Mouse (Mus musculus) cerebellum, adult 2 months (tissue): ENCODE data around the gene Dennd4b. TPM values are rescaled to one million over a fixed set of nuclear protein-coding genes. Genes with fewer than 3 reads are reported as not detected.

ENCODE experiments used
- DNase-seq, 2 experiments: peaks; one replicate each; pipeline ENCODE4 v3.0.0; 2021
- H3K27ac ChIP-seq: fragments of 200-500 bp; 2 replicates; pipeline ENCODE4 v1.5.1; 2012; ENCODE audit warnings: low read length, control low read depth, inconsistent platforms; ENCODE audit not compliant: insufficient read depth
- H3K27me3 ChIP-seq: fragments of 200-500 bp; 2 replicates; pipeline ENCODE4 v1.6.1; 2012; ENCODE audit warnings: inconsistent platforms, mild to moderate bottlenecking, low read length, moderate library complexity; ENCODE audit not compliant: control insufficient read depth, insufficient read depth
- H3K4me1 ChIP-seq: fragments of 200-500 bp; 2 replicates; pipeline ENCODE4 v1.6.1; 2011; ENCODE audit warnings: low read length; ENCODE audit not compliant: control insufficient read depth, insufficient read depth
- H3K4me3 ChIP-seq: fragments of 200-500 bp; replicated peaks from 2 replicates; pipeline ENCODE3; 2011; ENCODE audit warnings: mild to moderate bottlenecking, low read depth, low read length, control low read depth; ENCODE audit not compliant: insufficient read depth
- CTCF ChIP-seq: fragments of 200-500 bp; IDR thresholded peaks from 2 replicates; pipeline ENCODE4 v1.5.1; 2011; ENCODE audit warnings: low read depth, mild to moderate bottlenecking, control low read depth, low read length, moderate library complexity, borderline replicate concordance; ENCODE audit not compliant: insufficient read depth
- POLR2A ChIP-seq: fragments of 200-500 bp; IDR thresholded peaks from 2 replicates; pipeline ENCODE4 v1.6.1; 2011; ENCODE audit warnings: low read length, control low read depth, borderline replicate concordance; ENCODE audit not compliant: insufficient read depth
- WGBS: fragments of 180-500 bp; shearing (Covaris S2); methylation state at CpG from one replicate; pipeline ENCODE4 v1.1.7; 2018; 5-methylcytosine and 5-hydroxymethylcytosine counted together
- polyA plus RNA-seq: library from polyadenylated mRNA; depleted of rRNA; stranded (reverse); fragments of >200 nt; gene quantifications from 2 replicates; pipeline ENCODE4 v1.2.3, GENCODE M21; 2012

Dennd4b gene
- polyA plus RNA-seq, 1 experiment = 65.4 TPM

DNA sequence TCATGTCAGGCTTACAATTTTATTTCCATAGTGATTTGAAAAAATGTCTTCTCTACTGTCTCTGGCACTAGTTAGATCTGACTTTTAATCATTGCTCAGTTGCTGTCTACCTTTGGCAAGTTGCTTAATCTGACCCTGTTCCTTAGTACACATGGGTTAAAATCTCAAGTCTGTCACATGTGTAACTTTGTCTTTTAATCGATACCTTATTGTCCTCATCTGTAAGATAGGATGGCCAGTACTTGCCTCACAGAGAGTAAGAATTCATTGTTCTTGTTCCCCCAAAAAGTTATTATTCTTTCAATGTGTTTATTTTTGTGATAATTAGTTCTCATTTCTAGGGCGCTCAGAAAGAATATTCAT is 27.0 kb downstream of the Dennd4b start:
- no peak overlapping the region for H3K27ac ChIP-seq
- 37% methylated on average over 2 of the region's 2 CpGs for WGBS

DNA sequence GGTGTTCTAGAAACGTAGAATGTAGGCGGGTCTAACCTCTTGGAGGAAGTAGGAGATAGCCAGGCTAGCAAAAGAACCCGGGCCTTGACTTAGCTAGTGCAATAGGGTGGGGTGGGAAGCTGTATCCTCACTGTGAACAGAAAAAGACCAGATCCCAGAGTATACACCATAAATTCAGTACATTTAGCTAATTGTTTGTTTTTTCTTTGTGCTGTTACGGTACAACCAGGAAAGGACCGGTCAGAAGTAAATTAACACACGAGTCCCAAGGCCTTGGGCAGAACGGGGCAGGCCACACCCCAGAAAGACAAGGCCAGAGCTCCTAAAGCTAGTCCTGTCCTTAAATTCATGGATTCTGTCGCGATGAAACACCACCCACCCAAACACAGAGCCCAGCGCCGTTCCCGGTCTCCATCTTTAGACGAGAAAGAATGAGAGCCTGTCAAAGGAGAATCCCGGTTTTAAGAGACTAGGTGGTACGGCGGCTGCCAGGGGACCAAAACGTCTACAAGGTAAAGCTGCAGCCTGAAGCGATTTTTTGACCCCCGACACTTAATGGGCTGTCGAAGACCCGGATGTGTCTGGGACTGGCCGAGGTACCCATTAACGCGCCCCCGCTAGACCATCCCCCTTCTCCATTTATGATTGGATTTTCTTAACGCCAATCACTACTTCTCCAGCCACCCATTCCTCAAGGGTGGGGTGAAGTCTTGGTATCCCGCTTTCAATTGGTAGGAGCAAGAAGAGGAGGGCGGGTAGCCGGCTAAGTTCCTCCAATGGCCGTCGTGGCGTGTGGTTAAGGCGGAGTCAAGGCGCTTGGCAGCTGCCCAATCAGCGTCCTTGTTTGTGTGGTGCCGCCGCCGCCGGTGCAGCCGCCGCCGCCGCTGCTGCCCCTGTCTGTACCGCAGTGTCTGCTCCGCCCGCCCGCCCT is 27.6 kb downstream of the Dennd4b start, which contains the start of gene Gatad2b:
TSS of gene Gatad2b (plus strand) at position 834 of the 931 bp plus-strand sequence.
- Histone ChIP-seq H3K4me1 (no peaks in the 10 kb centered on the region; the same call in 1 of the 2 replicates), H3K4me3 (peak within 1 kb of the TSS; percentile 94), H3K27me3 (no peaks in the 10 kb centered on the region), H3K27ac (peak within 1 kb of the TSS; percentile 92)
- peak; percentile 99 to 100 for DNase-seq
- no peak for TF ChIP-seq CTCF
- TF ChIP-seq POLR2A = peak; percentile 65; the same call in 1 of the 2 replicates
- WGBS = under 1% methylated on average over 43 of the region's 47 CpGs

More for the DNA sequence above, 27.0 kb downstream of the Dennd4b start:
- TF ChIP-seq POLR2A (no peak), CTCF (no peak)
- Histone ChIP-seq H3K4me3 (peak overlapping the region; percentile 80), H3K4me1 (no peaks in the 10 kb centered on the region; the same call in 1 of the 2 replicates), H3K27me3 (no peaks in the 10 kb centered on the region)
- no peak for DNase-seq

DNA sequence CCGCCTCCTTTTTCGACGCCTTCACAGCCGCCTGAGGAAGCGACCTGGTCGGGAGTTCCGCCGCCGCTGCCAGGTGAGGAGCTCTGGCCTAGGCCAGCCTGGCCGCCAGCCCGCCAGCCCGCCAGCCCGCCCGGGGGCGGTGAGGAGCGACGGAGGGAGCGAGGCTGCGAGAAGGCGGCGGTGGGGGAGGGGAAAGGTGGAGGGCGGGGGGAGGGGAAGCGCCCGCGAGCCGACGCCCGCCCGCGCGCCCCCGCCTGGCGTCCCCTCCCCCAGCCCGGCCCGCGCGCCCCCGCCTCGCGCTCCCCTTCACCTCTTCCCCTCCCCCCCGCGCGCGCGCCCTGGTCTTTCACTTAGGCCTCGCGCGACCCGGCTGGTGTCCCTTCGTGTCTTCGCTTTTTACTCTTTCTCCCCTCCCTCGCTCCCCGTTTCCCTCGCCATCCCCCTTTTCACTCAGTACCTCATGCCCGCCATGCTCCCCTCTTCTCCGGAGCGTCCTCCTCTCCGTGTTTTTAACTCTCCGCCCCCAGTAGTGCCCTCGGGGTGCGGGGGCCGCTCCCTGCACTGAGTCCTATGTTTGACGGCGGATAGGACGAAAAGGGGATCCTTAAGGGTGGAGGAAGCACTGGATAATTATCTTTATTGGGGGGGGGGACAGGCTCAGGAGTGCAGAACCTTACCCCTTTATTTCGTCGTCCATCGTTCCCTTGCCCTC is 28.5 kb downstream of the Dennd4b start:
- no peaks in the 10 kb centered on the region for H3K27me3 ChIP-seq
- DNase-seq = peak; percentile 56 to 62
- peak overlapping the region; percentile 94 for H3K4me3 ChIP-seq
- H3K27ac ChIP-seq = peak overlapping the region; percentile 82; the same call in 1 of the 2 replicates
- WGBS = 2% methylated on average over 63 of the region's 68 CpGs
- TF ChIP-seq CTCF (no peak), POLR2A (no peak)
- no peaks in the 10 kb centered on the region; the same call in 1 of the 2 replicates for H3K4me1 ChIP-seq

DNA sequence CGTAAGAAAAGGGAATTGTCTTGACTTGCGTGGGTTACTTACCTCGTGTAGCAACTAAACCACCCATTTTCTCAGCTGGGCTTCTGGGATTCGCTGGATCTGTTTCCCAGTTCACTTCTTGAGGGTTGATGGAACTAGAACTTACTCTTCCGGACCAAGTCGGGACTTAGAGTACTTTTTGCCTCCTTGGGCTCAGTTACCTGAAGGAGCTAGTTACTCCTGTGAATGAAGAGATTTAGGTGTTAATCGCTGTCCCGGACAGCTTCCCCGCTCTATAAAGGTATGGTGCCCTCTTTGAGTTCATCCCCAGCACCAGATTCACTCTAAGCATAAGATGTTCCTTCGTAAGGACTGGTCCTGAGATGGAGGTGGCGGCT is 29.1 kb downstream of the Dennd4b start:
- Histone ChIP-seq H3K27me3 (no peaks in the 10 kb centered on the region), H3K4me1 (no peaks in the 10 kb centered on the region; the same call in 1 of the 2 replicates), H3K4me3 (peak overlapping the region; percentile 94), H3K27ac (peak overlapping the region; percentile 47; the same call in 1 of the 2 replicates)
- TF ChIP-seq CTCF (no peak), POLR2A (no peak)
- DNase-seq = peak in 1 of 2 experiments; percentile 23
- 2% methylated on average over 11 of the region's 11 CpGs for whole genome bisulfite sequencing

DNA sequence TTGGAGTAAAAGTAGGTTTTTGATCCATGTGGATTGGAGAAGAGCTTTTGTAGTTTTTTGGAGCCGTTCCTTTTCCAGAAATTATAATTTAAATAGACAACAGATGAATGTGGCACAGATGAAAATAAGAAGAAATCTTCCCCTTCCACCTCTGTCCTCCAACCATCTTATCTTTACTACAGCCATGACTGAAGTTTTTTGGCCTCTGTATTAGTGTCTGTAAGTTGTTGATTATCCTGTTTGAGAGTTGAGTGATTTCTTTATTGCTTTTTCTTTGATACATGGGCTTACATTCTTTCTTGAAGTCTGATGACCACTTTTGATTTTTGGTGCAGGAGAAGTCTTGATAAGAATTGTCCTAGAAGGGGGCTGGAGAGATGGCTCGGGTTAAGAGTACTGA is 29.7 kb downstream of the Dennd4b start:
- TF ChIP-seq CTCF = no peak
- no peak for TF ChIP-seq POLR2A
- peak overlapping the region; percentile 94 for H3K4me3 ChIP-seq
- no peak for DNase-seq
- H3K4me1 ChIP-seq = no peaks in the 10 kb centered on the region; the same call in 1 of the 2 replicates
- H3K27ac ChIP-seq = no peak overlapping the region
- 33% methylated on average over 2 of the region's 2 CpGs for WGBS
- no peaks in the 10 kb centered on the region for H3K27me3 ChIP-seq

DNA sequence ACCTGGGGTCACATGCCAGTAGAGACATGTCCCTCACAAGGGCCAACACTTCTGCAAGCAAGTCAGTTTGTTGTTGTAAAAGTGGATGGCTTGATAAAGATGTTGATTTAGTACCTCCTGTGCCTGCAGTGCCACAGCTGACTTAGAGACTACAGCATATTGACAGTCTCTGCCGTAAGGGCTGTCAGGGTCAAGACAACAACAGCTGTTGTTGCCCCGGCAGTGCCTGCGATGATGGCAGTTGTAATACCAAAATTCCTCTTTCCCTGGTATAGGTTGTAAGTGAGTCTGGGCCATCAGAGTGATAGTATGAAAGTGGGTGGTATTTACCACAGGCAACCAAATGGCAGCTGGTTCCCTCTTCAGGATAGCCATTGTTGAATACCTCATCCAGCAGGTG is 40.8 kb downstream of the Dennd4b start:
- no peak for DNase-seq
- no peak for TF ChIP-seq CTCF
- no peak for TF ChIP-seq POLR2A
- 24% methylated on average over 3 of the region's 3 CpGs for WGBS

DNA sequence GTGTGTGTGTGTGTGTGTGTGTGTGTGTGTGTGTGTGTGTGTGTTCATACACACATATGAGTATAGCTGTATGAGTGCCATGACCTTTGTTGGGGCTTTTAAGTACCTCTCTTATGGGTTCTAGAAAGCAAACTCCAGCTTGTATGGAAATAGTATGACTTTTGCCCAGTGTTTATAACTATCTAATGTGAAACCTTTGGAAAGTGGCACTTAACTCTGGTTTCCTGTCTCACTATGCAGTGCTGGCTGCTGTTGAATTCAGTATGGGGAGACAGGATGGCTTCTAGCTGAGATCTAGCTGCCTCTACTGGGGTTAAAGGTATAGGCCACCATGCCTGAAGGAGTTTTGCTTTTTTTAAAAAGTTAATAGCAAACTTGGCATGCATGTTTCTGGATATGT is 44.6 kb downstream of the Dennd4b start:
- TF ChIP-seq POLR2A (no peak), CTCF (no peak)
- no peak for DNase-seq
- Histone ChIP-seq H3K4me1 (peaks cover 4% of the 10 kb centered on the region), H3K27me3 (no peaks in the 10 kb centered on the region), H3K27ac (no peak overlapping the region), H3K4me3 (no peak overlapping the region)

More for the DNA sequence above, 40.8 kb downstream of the Dennd4b start:
- Histone ChIP-seq H3K27ac (no peak overlapping the region), H3K4me1 (peaks cover 4% of the 10 kb centered on the region), H3K27me3 (no peaks in the 10 kb centered on the region), H3K4me3 (no peak overlapping the region)
